Mouse (Mus musculus) G1E-ER4 (cell line): ENCODE data around the gene Fxyd2. TPM values are rescaled to one million over a fixed set of nuclear protein-coding genes. Genes with fewer than 3 reads are reported as not detected.

Experiments used
- GATA1 ChIP-seq: IDR thresholded peaks from one replicate; pipeline ENCODE4 v1.8.0; 2012; ENCODE audit warnings: low read length, inconsistent platforms
- polyA plus RNA-seq: library from polyadenylated mRNA; stranded (reverse); fragments of >175 nt; gene quantifications from 2 replicates; pipeline ENCODE4 v1.2.3, GENCODE M21; 2012

Fxyd2 gene
- polyA plus RNA-seq, 1 experiment, result not detected

- TF ChIP-seq GATA1, result no peak
Observed at GRCm38 (mm10) chr9:45380411-45381251, 18.8 kb upstream of the Fxyd2 start.

GRCm38 (mm10) chr9:45382336-45382735 is 17.1 kb upstream of the Fxyd2 start:
- TF ChIP-seq GATA1, result no peak

GRCm38 (mm10) chr9:45382834-45383233 is 16.6 kb upstream of the Fxyd2 start:
- no peak for TF ChIP-seq GATA1

- no peak for TF ChIP-seq GATA1
Observed at GRCm38 (mm10) chr9:45383883-45384282, 15.6 kb upstream of the Fxyd2 start.

GRCm38 (mm10) chr9:45386698-45387097 is 12.8 kb upstream of the Fxyd2 start:
- no peak for TF ChIP-seq GATA1

GRCm38 (mm10) chr9:45388385-45388994 is 11.0 kb upstream of the Fxyd2 start:
- TF ChIP-seq GATA1, result no peak

GRCm38 (mm10) chr9:45389596-45389995 is 9.9 kb upstream of the Fxyd2 start:
- TF ChIP-seq GATA1, result no peak

GRCm38 (mm10) chr9:45391299-45391698 is 8.2 kb upstream of the Fxyd2 start:
- no peak for TF ChIP-seq GATA1

GRCm38 (mm10) chr9:45395218-45395617 is 4.3 kb upstream of the Fxyd2 start:
- TF ChIP-seq GATA1, result no peak

GRCm38 (mm10) chr9:45395796-45396195 is 3.7 kb upstream of the Fxyd2 start:
- TF ChIP-seq GATA1, result no peak

- no peak for TF ChIP-seq GATA1
Observed at GRCm38 (mm10) chr9:45398336-45398735, 1.1 kb upstream of the Fxyd2 start.

GRCm38 (mm10) chr9:45401851-45402250 is 2.4 kb downstream of the Fxyd2 start:
- no peak for TF ChIP-seq GATA1

GRCm38 (mm10) chr9:45402957-45403356 is 3.5 kb downstream of the Fxyd2 start:
- no peak for TF ChIP-seq GATA1

- TF ChIP-seq GATA1, result no peak
Observed at GRCm38 (mm10) chr9:45405694-45406093, 6.2 kb downstream of the Fxyd2 start.

GRCm38 (mm10) chr9:45406808-45407207 is 7.3 kb downstream of the Fxyd2 start:
- no peak for TF ChIP-seq GATA1

GRCm38 (mm10) chr9:45407706-45408675 is 8.5 kb downstream of the Fxyd2 start:
- no peak for TF ChIP-seq GATA1
